Mouse (Mus musculus): ENCODE results near the gene Pih1d2. TPM values are rescaled to one million over a fixed set of nuclear protein-coding genes. Genes with fewer than 3 reads are reported as not detected.

The Pih1d2 gene
- polyA plus RNA-seq, 1 experiment from 2014 or later = 5.6 TPM

DNA sequence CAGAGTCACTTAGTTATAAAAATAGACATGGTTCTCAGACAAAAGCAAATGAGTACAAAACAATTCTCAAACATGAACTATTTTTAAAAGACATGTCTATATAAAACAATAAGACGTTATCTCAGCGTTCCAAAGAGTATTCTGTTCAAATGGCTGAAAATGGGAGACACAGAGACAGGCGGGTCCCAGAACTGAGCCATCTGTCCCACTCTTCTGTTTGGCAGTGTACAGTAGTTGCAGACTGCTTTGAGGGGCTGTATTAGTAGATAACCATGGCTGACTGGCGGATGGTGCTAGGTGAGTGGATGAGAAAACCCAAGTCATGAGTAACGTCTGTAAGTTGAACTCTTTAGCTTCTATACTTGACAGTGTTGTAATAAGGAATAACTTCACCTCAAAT lies 47.7 kb downstream of the Pih1d2 start:
- DNase-seq (ENCODE audit: low spot score) (no peak), ATAC-seq (ENCODE audit: insufficient number of reproducible peaks, low FRiP score, low TSS enrichment, low read depth) (no peak)
- H3K9ac ChIP-seq (ENCODE audit: low read length) = no peak overlapping the region
- no peaks in the 10 kb centered on the region for H3K36me3 ChIP-seq (ENCODE audit: control insufficient read depth, insufficient read depth, low read length)
- H3K4me1 ChIP-seq (ENCODE audit: control insufficient read depth, insufficient read depth, low read length) = peaks cover 3% of the 10 kb centered on the region; the same call in 1 of the 2 replicates
- WGBS = 88% methylated on average over 5 of the region's 5 CpGs
- H3K4me2 ChIP-seq (ENCODE audit: low read depth, severe bottlenecking) = no peak overlapping the region
- no peaks in the 10 kb centered on the region for H3K9me3 ChIP-seq (ENCODE audit: control insufficient read depth, low read length)
- no peak overlapping the region for H3K27ac ChIP-seq (replicated peaks; ENCODE audit: low read depth, low read length)
- H3K4me3 ChIP-seq (ENCODE audit: low read depth, low read length) = no peak overlapping the region
- H3K27me3 ChIP-seq (ENCODE audit: control insufficient read depth, insufficient read depth, low read length) = no peaks in the 10 kb centered on the region

- no peak overlapping the region for H3K9ac ChIP-seq (ENCODE audit: low read length)
These were observed 49.3 kb downstream of the Pih1d2 start for GRCm38 (mm10) chr9:50666442-50666841.

DNA sequence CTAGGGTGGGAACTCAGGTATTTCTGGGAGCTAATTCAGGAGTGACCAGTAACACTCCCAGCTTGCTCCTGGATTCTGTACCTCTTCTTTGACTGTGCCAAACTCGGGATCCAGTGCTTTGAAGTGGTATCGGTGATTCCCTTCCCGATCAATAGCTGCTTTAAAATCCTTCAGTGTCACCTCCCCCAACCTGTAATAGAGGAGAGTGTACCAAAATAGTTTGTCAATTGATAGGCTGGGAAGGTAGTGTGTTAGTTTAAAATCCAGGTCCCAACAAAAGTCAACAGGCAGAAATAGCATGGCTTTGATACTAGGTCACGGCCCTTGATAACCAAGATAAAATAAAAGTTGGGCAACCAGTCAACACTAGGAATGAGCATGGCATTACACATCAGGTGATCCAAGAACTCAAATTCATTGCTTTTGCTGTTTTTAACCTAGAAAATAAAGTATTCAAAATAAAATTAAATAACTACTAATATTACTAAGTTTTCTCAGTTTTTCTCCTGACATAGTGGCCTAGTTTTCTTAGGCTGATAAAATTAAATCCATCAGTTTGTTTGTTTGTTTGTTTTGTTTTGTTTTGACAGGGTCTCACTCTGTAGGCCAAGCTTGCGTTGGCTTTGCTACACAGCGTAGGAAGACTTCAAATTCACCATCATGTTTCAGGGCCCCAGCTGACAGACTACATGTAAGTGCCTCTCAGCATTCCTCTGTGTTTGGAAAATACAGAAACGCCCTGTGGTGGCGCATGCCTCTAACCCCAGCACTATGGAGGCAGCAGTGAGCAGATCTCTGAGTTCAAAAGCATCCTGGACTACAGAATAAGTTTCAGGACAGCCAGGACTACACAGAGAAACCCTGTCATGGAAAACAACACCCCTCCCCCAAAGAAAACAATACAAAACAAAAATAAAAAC lies 50.7 kb downstream of the Pih1d2 start:
- Histone ChIP-seq H3K4me3 (ENCODE audit: low read depth, low read length) (no peak overlapping the region), H3K27me3 (ENCODE audit: control insufficient read depth, insufficient read depth, low read length) (no peaks in the 10 kb centered on the region), H3K27ac (replicated peaks; ENCODE audit: low read depth, low read length) (no peak overlapping the region), H3K4me2 (ENCODE audit: low read depth, severe bottlenecking) (no peak overlapping the region), H3K9ac (ENCODE audit: low read length) (no peak overlapping the region), H3K4me1 (ENCODE audit: control insufficient read depth, insufficient read depth, low read length) (no peaks in the 10 kb centered on the region), H3K36me3 (ENCODE audit: control insufficient read depth, insufficient read depth, low read length) (no peaks in the 10 kb centered on the region), H3K9me3 (ENCODE audit: control insufficient read depth, low read length) (no peaks in the 10 kb centered on the region)
- DNase-seq (ENCODE audit: low spot score) (no peak), ATAC-seq (ENCODE audit: insufficient number of reproducible peaks, low FRiP score, low TSS enrichment, low read depth) (no peak)
- 80% methylated on average over 8 of the region's 8 CpGs for WGBS

More at GRCm38 (mm10) chr9:50666442-50666841, 49.3 kb downstream of the Pih1d2 start:
- no peak overlapping the region for H3K4me2 ChIP-seq (ENCODE audit: low read depth, severe bottlenecking)
- H3K27ac ChIP-seq (replicated peaks; ENCODE audit: low read depth, low read length) = no peak overlapping the region
- 88% methylated on average over 6 of the region's 6 CpGs for WGBS
- no peaks in the 10 kb centered on the region for H3K9me3 ChIP-seq (ENCODE audit: control insufficient read depth, low read length)
- no peaks in the 10 kb centered on the region for H3K36me3 ChIP-seq (ENCODE audit: control insufficient read depth, insufficient read depth, low read length)
- no peak overlapping the region for H3K4me3 ChIP-seq (ENCODE audit: low read depth, low read length)
- ATAC-seq (ENCODE audit: insufficient number of reproducible peaks, low FRiP score, low TSS enrichment, low read depth) = no peak
- H3K27me3 ChIP-seq (ENCODE audit: control insufficient read depth, insufficient read depth, low read length) = no peaks in the 10 kb centered on the region
- H3K4me1 ChIP-seq (ENCODE audit: control insufficient read depth, insufficient read depth, low read length) = no peaks in the 10 kb centered on the region
- no peak for DNase-seq (ENCODE audit: low spot score)

DNA sequence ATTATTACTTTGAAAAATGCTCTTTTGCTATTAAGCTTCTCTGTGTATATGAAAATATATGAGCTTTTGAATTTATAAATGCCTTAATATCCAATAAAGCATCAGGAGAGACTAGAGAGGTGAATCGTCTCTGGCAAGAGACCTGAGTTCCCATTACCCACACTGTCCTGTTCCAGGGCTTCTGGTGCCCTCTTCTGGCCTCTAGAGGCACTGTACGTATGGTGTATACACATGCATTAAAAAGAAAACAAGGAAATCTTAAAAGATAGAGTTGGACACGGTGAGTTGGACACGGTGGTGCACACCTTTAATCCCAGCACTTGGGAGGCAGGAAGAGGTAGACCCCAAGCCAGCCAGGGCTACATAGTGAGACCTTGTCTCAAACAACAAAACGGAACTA lies 53.6 kb downstream of the Pih1d2 start:
- Histone ChIP-seq H3K27ac (replicated peaks; ENCODE audit: low read depth, low read length) (no peak overlapping the region), H3K9ac (ENCODE audit: low read length) (no peak overlapping the region), H3K4me3 (ENCODE audit: low read depth, low read length) (no peak overlapping the region), H3K36me3 (ENCODE audit: control insufficient read depth, insufficient read depth, low read length) (no peaks in the 10 kb centered on the region), H3K9me3 (ENCODE audit: control insufficient read depth, low read length) (no peaks in the 10 kb centered on the region), H3K4me2 (ENCODE audit: low read depth, severe bottlenecking) (no peak overlapping the region), H3K27me3 (ENCODE audit: control insufficient read depth, insufficient read depth, low read length) (no peaks in the 10 kb centered on the region), H3K4me1 (ENCODE audit: control insufficient read depth, insufficient read depth, low read length) (no peaks in the 10 kb centered on the region)
- ATAC-seq (ENCODE audit: insufficient number of reproducible peaks, low FRiP score, low TSS enrichment, low read depth) (no peak), DNase-seq (ENCODE audit: low spot score) (peak; percentile 50)
- WGBS = 43% methylated on average over 5 of the region's 5 CpGs

Other genes with a start within 250 kb of the Pih1d2 start
- gene Plet1, start 122.8 kb upstream of the Pih1d2 start, polyA plus RNA-seq (2014; fragmentation: Nextera tagmentation; extraction: Ambion mirVana) = 0.28 and 0.35 TPM in 2 replicates
- gene Pts, start 88.6 kb upstream of the Pih1d2 start, polyA plus RNA-seq (2014; fragmentation: Nextera tagmentation; extraction: Ambion mirVana) = 55.3 and 58.0 TPM in 2 replicates
- gene Il18, start 62.5 kb upstream of the Pih1d2 start, polyA plus RNA-seq (2014; fragmentation: Nextera tagmentation; extraction: Ambion mirVana) = 0.85 and 0.88 TPM in 2 replicates
- 0.16 and 0.17 TPM in 2 replicates for gene Bco2, start 62.1 kb upstream of the Pih1d2 start, polyA plus RNA-seq (2014; fragmentation: Nextera tagmentation; extraction: Ambion mirVana)
- not detected in 2 replicates for gene Tex12, start 56.0 kb upstream of the Pih1d2 start, polyA plus RNA-seq (2014; fragmentation: Nextera tagmentation; extraction: Ambion mirVana)
- gene Sdhd, start 13.5 kb upstream of the Pih1d2 start, polyA plus RNA-seq (2014; fragmentation: Nextera tagmentation; extraction: Ambion mirVana) = 293 and 303 TPM in 2 replicates
- gene Timm8b, start 13.4 kb upstream of the Pih1d2 start, polyA plus RNA-seq (2014; fragmentation: Nextera tagmentation; extraction: Ambion mirVana) = 297 and 308 TPM in 2 replicates
- 29.7 and 32.3 TPM in 2 replicates for gene Nkapd1, start 143 bp downstream of the Pih1d2 start, polyA plus RNA-seq (2014; fragmentation: Nextera tagmentation; extraction: Ambion mirVana)
- gene Dlat, start 42.5 kb downstream of the Pih1d2 start, polyA plus RNA-seq (2014; fragmentation: Nextera tagmentation; extraction: Ambion mirVana) = 60.0 and 63.7 TPM in 2 replicates
- 27.6 and 30.6 TPM in 2 replicates for gene Dixdc1, start 122.2 kb downstream of the Pih1d2 start, polyA plus RNA-seq (2014; fragmentation: Nextera tagmentation; extraction: Ambion mirVana)
- 1.7 and 2.8 TPM in 2 replicates for gene 2310030G06Rik, start 129.2 kb downstream of the Pih1d2 start, polyA plus RNA-seq (2014; fragmentation: Nextera tagmentation; extraction: Ambion mirVana)
- 8.9 and 13.3 TPM in 2 replicates for gene Cryab, start 134.0 kb downstream of the Pih1d2 start, polyA plus RNA-seq (2014; fragmentation: Nextera tagmentation; extraction: Ambion mirVana)
- gene Hspb2, start 135.0 kb downstream of the Pih1d2 start, polyA plus RNA-seq (2014; fragmentation: Nextera tagmentation; extraction: Ambion mirVana) = 3.1 and 3.5 TPM in 2 replicates
- 11.8 and 12.5 TPM in 2 replicates for gene Fdxacb1, start 150.9 kb downstream of the Pih1d2 start, polyA plus RNA-seq (2014; fragmentation: Nextera tagmentation; extraction: Ambion mirVana)
- 36.9 and 40.4 TPM in 2 replicates for gene Alg9, start 157.7 kb downstream of the Pih1d2 start, polyA plus RNA-seq (2014; fragmentation: Nextera tagmentation; extraction: Ambion mirVana)
- gene 1110032A03Rik, start 158.2 kb downstream of the Pih1d2 start, polyA plus RNA-seq (2014; fragmentation: Nextera tagmentation; extraction: Ambion mirVana) = 28.9 and 30.7 TPM in 2 replicates
- gene Ppp2r1b, start 228.0 kb downstream of the Pih1d2 start, polyA plus RNA-seq (2014; fragmentation: Nextera tagmentation; extraction: Ambion mirVana) = 126 and 133 TPM in 2 replicates

All from limb, embryonic 11.5 days (tissue).